9 mouse cellular contexts compared by ENCODE assay signal in genomic region chr4:125489901-125490590, GRCm38 (mm10). TPM values are rescaled to one million over a fixed set of nuclear protein-coding genes. Genes with fewer than 3 reads are reported as not detected.
DNase-seq lines count a peak whose midpoint lies in the region; ATAC-seq and TF ChIP-seq lines count a peak whose summit lies in the region.
"Had no signal": no experiment of that assay in that cellular context is flagged by ENCODE, and none has a peak within 500 bp of the region (broad histone marks: within the 10 kb centered on the region; RNA-seq: fewer than 3 reads in every experiment).

No protein-coding gene starts in this region.

- peak overlapping the region; percentile 48 for H3K4me2 ChIP-seq in lung, embryonic 14.5 days
- H3K4me2 ChIP-seq in hindbrain, embryonic 11.5 days (replicated peaks; ENCODE audit: low read depth, low read length), result peak overlapping the region; percentile 86
- peak overlapping the region; percentile 47 for H3K4me2 ChIP-seq in liver, embryonic 11.5 days

- under 1% methylated on average over 81 of the region's 81 CpGs for WGBS in cerebellum, adult 2 months
- WGBS in lung, embryonic 14.5 days, result under 1% methylated on average over 67 of the region's 81 CpGs
- under 1% methylated on average over 60 of the region's 81 CpGs for WGBS in hindbrain, embryonic 11.5 days
- WGBS in liver, embryonic 11.5 days, result 2% methylated on average over 61 of the region's 81 CpGs
- 5% methylated on average over 75 of the region's 81 CpGs for WGBS in thymus, adult 2 months

- no peak for TF ChIP-seq CTCF in cerebellum, adult 2 months (IDR thresholded peaks at IDR 0.05; ENCODE audit: borderline replicate concordance, insufficient read depth, low read depth, low read length)
- TF ChIP-seq CTCF in lung, embryonic 14.5 days (IDR thresholded peaks at IDR 0.05; ENCODE audit: low read depth), result no peak
- no peak for TF ChIP-seq CTCF in thymus, adult 2 months (IDR thresholded peaks at IDR 0.05; ENCODE audit: borderline replicate concordance, control insufficient read depth, extremely low read depth, insufficient read depth, low read length, poor library complexity)

- no peaks in the 10 kb centered on the region for H3K9me3 ChIP-seq in lung, embryonic 14.5 days (ENCODE audit: low read depth, low read length)
- H3K9me3 ChIP-seq in hindbrain, embryonic 11.5 days (ENCODE audit: control insufficient read depth, low read length), result no peaks in the 10 kb centered on the region
- no peaks in the 10 kb centered on the region for H3K9me3 ChIP-seq in liver, embryonic 11.5 days (ENCODE audit: control insufficient read depth, low read length)
- H3K9me3 ChIP-seq: megakaryocyte, embryonic 14.5 days had no signal

- H3K9ac ChIP-seq in lung, embryonic 14.5 days, result no peak overlapping the region
- H3K9ac ChIP-seq in hindbrain, embryonic 11.5 days (ENCODE audit: low read depth, low read length), result peak overlapping the region; percentile 67
- no peak overlapping the region for H3K9ac ChIP-seq in liver, embryonic 11.5 days (ENCODE audit: low read depth, low read length)

- no peaks in the 10 kb centered on the region for H3K4me1 ChIP-seq in cerebellum, adult 2 months (ENCODE audit: control insufficient read depth, insufficient read depth, low read length)
- H3K4me1 ChIP-seq in lung, embryonic 14.5 days (ENCODE audit: insufficient read depth), result no peaks in the 10 kb centered on the region
- H3K4me1 ChIP-seq in hindbrain, embryonic 11.5 days (replicated peaks; ENCODE audit: control insufficient read depth, insufficient read depth, low read length), result peaks cover 20% of the 10 kb centered on the region
- H3K4me1 ChIP-seq in liver, embryonic 11.5 days (replicated peaks; ENCODE audit: control insufficient read depth, insufficient read depth, low read length), result peaks cover 2% of the 10 kb centered on the region; the same call in 1 of the 2 replicates
- no peaks in the 10 kb centered on the region for H3K4me1 ChIP-seq in thymus, adult 2 months (replicated peaks; ENCODE audit: control insufficient read depth, insufficient read depth, low read length)
- H3K4me1 ChIP-seq: megakaryocyte, embryonic 14.5 days had no signal

- TF ChIP-seq POLR2A in cerebellum, adult 2 months (IDR thresholded peaks at IDR 0.05; ENCODE audit: borderline replicate concordance, insufficient read depth, low read length), result no peak
- no peak for TF ChIP-seq POLR2A in thymus, adult 2 months (IDR thresholded peaks at IDR 0.05; ENCODE audit: control insufficient read depth, extremely low read depth, insufficient read depth, low read length, poor library complexity)

- H3K27me3 ChIP-seq in cerebellum, adult 2 months (ENCODE audit: control insufficient read depth, insufficient read depth, low read length), result peaks cover 3% of the 10 kb centered on the region; the same call in 1 of the 2 replicates
- H3K27me3 ChIP-seq in lung, embryonic 14.5 days (ENCODE audit: insufficient read depth, low read length), result peaks cover 100% of the 10 kb centered on the region
- peaks cover 85% of the 10 kb centered on the region for H3K27me3 ChIP-seq in hindbrain, embryonic 11.5 days (ENCODE audit: control insufficient read depth, insufficient read depth, low read length)
- peaks cover 100% of the 10 kb centered on the region for H3K27me3 ChIP-seq in liver, embryonic 11.5 days (replicated peaks; ENCODE audit: control insufficient read depth, insufficient read depth, low read length)
- no peaks in the 10 kb centered on the region; the same call in 1 of the 2 replicates for H3K27me3 ChIP-seq in thymus, adult 2 months (ENCODE audit: control insufficient read depth, insufficient read depth, low read length)

- peak; percentile 24 to 28 for DNase-seq in cerebellum, adult 2 months
- DNase-seq in cerebellum, adult 9-10 months, result no peak
- peak; percentile 61 for DNase-seq in lung, embryonic 14.5 days
- DNase-seq in lung, adult 18-20 months, result no peak
- DNase-seq in hindbrain, embryonic 11.5 days (ENCODE audit: low spot score), result peak; percentile 75
- DNase-seq in liver, embryonic 11.5 days (ENCODE audit: low spot score), result peak; percentile 47
- DNase-seq in right cerebral cortex, postnatal 4 days, result peak; percentile 74
- no peak for DNase-seq in thymus, adult 2 months

- H3K27ac ChIP-seq in cerebellum, adult 2 months (ENCODE audit: insufficient read depth, low read length), result no peak overlapping the region
- no peak overlapping the region for H3K27ac ChIP-seq in lung, embryonic 14.5 days (ENCODE audit: low read depth)
- H3K27ac ChIP-seq in hindbrain, embryonic 11.5 days (ENCODE audit: low read depth, low read length), result peak overlapping the region; percentile 85
- no peak overlapping the region for H3K27ac ChIP-seq in liver, embryonic 11.5 days (ENCODE audit: low read depth, low read length)
- H3K27ac ChIP-seq in thymus, adult 2 months (ENCODE audit: control insufficient read depth, insufficient read depth, low read length), result no peak overlapping the region

- H3K36me3 ChIP-seq in lung, embryonic 14.5 days (ENCODE audit: insufficient read depth), result no peaks in the 10 kb centered on the region
- no peaks in the 10 kb centered on the region for H3K36me3 ChIP-seq in hindbrain, embryonic 11.5 days (ENCODE audit: control insufficient read depth, insufficient read depth, low read length)
- H3K36me3 ChIP-seq in liver, embryonic 11.5 days (ENCODE audit: control insufficient read depth, insufficient read depth, low read length), result no peaks in the 10 kb centered on the region
- no peaks in the 10 kb centered on the region for H3K36me3 ChIP-seq in thymus, adult 2 months (ENCODE audit: control insufficient read depth, insufficient read depth, low read length)

- ATAC-seq in lung, embryonic 14.5 days (ENCODE audit: insufficient read depth), result peak; percentile 74; the same call in 1 of the 2 replicates
- ATAC-seq in hindbrain, embryonic 11.5 days (ENCODE audit: low FRiP score), result peak; percentile 49; the same call in 1 of the 2 replicates
- no peak for ATAC-seq in liver, embryonic 11.5 days (replicated peaks; ENCODE audit: low FRiP score)

- peak overlapping the region; percentile 7 for H3K4me3 ChIP-seq in cerebellum, adult 2 months (replicated peaks; ENCODE audit: insufficient read depth, low read depth, low read length)
- peak overlapping the region; percentile 15 for H3K4me3 ChIP-seq in lung, embryonic 14.5 days (ENCODE audit: low read depth, low read length)
- peak overlapping the region; percentile 49 for H3K4me3 ChIP-seq in hindbrain, embryonic 11.5 days (ENCODE audit: low read depth, low read length)
- peak overlapping the region; percentile 20 for H3K4me3 ChIP-seq in liver, embryonic 11.5 days (ENCODE audit: low read depth, low read length)
- no peak overlapping the region for H3K4me3 ChIP-seq in thymus, adult 2 months (ENCODE audit: control insufficient read depth, insufficient read depth, low read length)
- H3K4me3 ChIP-seq: megakaryocyte, embryonic 14.5 days had no signal

RNA-seq across cellular contexts. Expression of gene Grik3, which starts 0.5 kb away (rescaled TPM):
- 18.2 and 20.5 TPM in 2 replicates for polyA plus RNA-seq in cerebellum, adult 2 months (2012; rRNA removed)
- 0.01 TPM in 1 of 2 replicates, not detected in the other for polyA plus RNA-seq in lung, embryonic 14.5 days (2014; fragmentation: Nextera tagmentation; extraction: Ambion mirVana)
- polyA plus RNA-seq in hindbrain, embryonic 11.5 days (2014; fragmentation: Nextera tagmentation; extraction: Ambion mirVana), result 2.1 and 2.9 TPM in 2 replicates
- polyA plus RNA-seq in liver, embryonic 11.5 days (2014; fragmentation: Nextera tagmentation; extraction: Ambion mirVana), result 0.01 and 0.06 TPM in 2 replicates
- polyA plus RNA-seq in thymus, adult 2 months (2012; rRNA removed), result 0.13 and 0.18 TPM in 2 replicates

Comparison
In these comparisons a context has a peak if more than half of its experiments do, and no peak if none do; other contexts are left out.
1. DNase-seq: peak in cerebellum, adult 2 months (2 of 2), lung, embryonic 14.5 days (single experiment), hindbrain, embryonic 11.5 days (single experiment), liver, embryonic 11.5 days (single experiment) and right cerebral cortex, postnatal 4 days (single experiment); none in cerebellum, adult 9-10 months (single experiment), lung, adult 18-20 months (0 of 2) and thymus, adult 2 months (single experiment).
2. Peak in every context shown above with its lines, with median percentiles within 50 percentile points of each other: H3K4me2 ChIP-seq.